Mouse (Mus musculus) heart, adult 18-20 months (tissue): ENCODE results near the gene Tmem91. TPM values are rescaled to one million over a fixed set of nuclear protein-coding genes. Genes with fewer than 3 reads are reported as not detected.

Experiments used
- DNase-seq, 2 experiments: peaks; one replicate each; pipeline ENCODE4 v3.0.0; 2021 to 2022; ENCODE audit warnings: mixed read lengths in 1 of 2
- total RNA-seq, 2 experiments: library from RNA; stranded (reverse); gene quantifications; 2 replicates each; pipeline ENCODE4 v1.2.3; 2021

Gene Tmem91
- total RNA-seq, 2 experiments from 2014 or later = 0.22 TPM; not detected in 1

GRCm38 (mm10) chr7:25625594-25626250 lies 49.2 kb downstream of the Tmem91 start:
- DNase-seq = peak in 1 of 2 experiments; percentile 59

- DNase-seq = peak; percentile 70 to 80
Observed at GRCm38 (mm10) chr7:25624851-25625250, 50.1 kb downstream of the Tmem91 start.

GRCm38 (mm10) chr7:25623857-25624370 lies 51.1 kb downstream of the Tmem91 start:
- DNase-seq = no peak

GRCm38 (mm10) chr7:25620751-25621150 lies 54.2 kb downstream of the Tmem91 start:
- no peak for DNase-seq

- DNase-seq = no peak
Observed at GRCm38 (mm10) chr7:25620101-25620500, 54.9 kb downstream of the Tmem91 start.

- no peak for DNase-seq
Observed at GRCm38 (mm10) chr7:25619722-25619991, 55.3 kb downstream of the Tmem91 start.

Other genes starting within 250 kb of the Tmem91 start
- 10 to 100 TPM; 10.3 to 11.7 TPM for gene Ceacam1, start 197.6 kb downstream of the Tmem91 start, total RNA-seq
- 1 to 10 TPM; 2.2 to 2.3 TPM for gene Ceacam2, start 135.3 kb downstream of the Tmem91 start, total RNA-seq
- under 1 TPM in 1 of 2 experiments, not detected in 1; 0.50 TPM for gene Erich4, start 59.3 kb downstream of the Tmem91 start, total RNA-seq
- 10 to 100 TPM; 56.2 to 58.8 TPM for gene Dmac2, start 55.8 kb downstream of the Tmem91 start, total RNA-seq
- 1 to 10 TPM; 3.4 to 4.4 TPM for gene B3gnt8, start 48.5 kb downstream of the Tmem91 start, total RNA-seq
- gene Bckdha, start 16.2 kb downstream of the Tmem91 start, total RNA-seq = 100 to 1,000 TPM; 285 to 287 TPM
- 10 to 100 TPM; 17.2 to 17.5 TPM for gene Exosc5, start 16.0 kb downstream of the Tmem91 start, total RNA-seq
- gene B9d2, start 5.6 kb upstream of the Tmem91 start, total RNA-seq = 10 to 100 TPM; 10.2 TPM
- 10 to 100 TPM; 21.8 to 23.6 TPM for gene Tgfb1, start 11.8 kb upstream of the Tmem91 start, total RNA-seq
- gene Ccdc97, start 43.9 kb upstream of the Tmem91 start, total RNA-seq = 10 to 100 TPM; 55.0 to 56.6 TPM
- 10 to 100 TPM; 70.7 to 71.3 TPM for gene Hnrnpul1, start 79.6 kb upstream of the Tmem91 start, total RNA-seq
- 10 to 100 TPM; 52.0 to 57.2 TPM for gene Axl, start 113.5 kb upstream of the Tmem91 start, total RNA-seq
- gene Cyp2s1, start 141.7 kb upstream of the Tmem91 start, total RNA-seq = 1 to 10 TPM; 3.4 to 8.6 TPM
- 1 to 10 TPM; 1.9 to 7.9 TPM for gene Cyp2b10, start 222.5 kb upstream of the Tmem91 start, total RNA-seq